Mouse (Mus musculus) heart, adult 2 months (tissue): ENCODE measurements at regions not wholly inside any gene's neighbourhood (a gene's known extent, or its start where the extent isn't known, plus 50 kb on each side); places are given as distances from the start of the nearest gene placed in this dataset.
A peak's percentile ranks its signal among the peaks of the same experiment; 100 is the strongest.

ENCODE experiments used
- DNase-seq, 2 experiments: peaks; one replicate each; pipeline ENCODE4 v3.0.0; 2021
- H3K27ac ChIP-seq: fragments of 200-600 bp; 2 replicates; pipeline ENCODE4 v1.8.1; 2022
- H3K27me3 ChIP-seq: fragments of 200-500 bp; 2 replicates; pipeline ENCODE4 v1.6.1; 2012; ENCODE audit warnings: mild to moderate bottlenecking, low read length, inconsistent platforms, mixed read lengths; ENCODE audit not compliant: control insufficient read depth, insufficient read depth
- H3K36me3 ChIP-seq: fragments of 200-500 bp; 2 replicates; pipeline ENCODE4 v1.6.1; 2012; ENCODE audit warnings: low read length, inconsistent platforms; ENCODE audit not compliant: control insufficient read depth, insufficient read depth
- H3K4me1 ChIP-seq: fragments of 200-500 bp; 2 replicates; pipeline ENCODE4 v1.6.1; 2011; ENCODE audit warnings: low read length; ENCODE audit not compliant: control insufficient read depth, insufficient read depth
- H3K4me3 ChIP-seq: fragments of 200-600 bp; 2 replicates; pipeline ENCODE4 v1.8.1; 2022
- H3K79me2 ChIP-seq: fragments of 200-500 bp; replicated peaks from 2 replicates; pipeline ENCODE4 v1.6.1; 2012; ENCODE audit warnings: mild to moderate bottlenecking, inconsistent platforms, low read length, moderate library complexity, mixed read lengths; ENCODE audit not compliant: control insufficient read depth, insufficient read depth
- H3K9ac ChIP-seq: fragments of 200-500 bp; 2 replicates; pipeline ENCODE4 v1.6.1; 2012; ENCODE audit warnings: low read depth, mild to moderate bottlenecking, control low read depth, inconsistent platforms, low read length, mixed read lengths
- CTCF ChIP-seq: fragments of 200-600 bp; IDR thresholded peaks from 2 replicates; pipeline ENCODE4 v1.8.1; 2022; ENCODE audit warnings: antibody characterized with exemption, mild to moderate bottlenecking, moderate library complexity
- EP300 ChIP-seq: fragments of 200-500 bp; IDR thresholded peaks from 2 replicates; pipeline ENCODE4 v1.6.1; 2011; ENCODE audit warnings: low read depth, low read length, control low read depth; ENCODE audit not compliant: insufficient read depth
- POLR2A ChIP-seq: fragments of 200-500 bp; IDR thresholded peaks from 2 replicates; pipeline ENCODE4 v1.6.1; 2011; ENCODE audit warnings: mild to moderate bottlenecking, low read depth, low read length, control low read depth; ENCODE audit not compliant: insufficient read depth
- WGBS: fragments of 180-500 bp; shearing (Covaris S2); methylation state at CpG from one replicate; pipeline ENCODE4 v1.1.7; 2018; 5-methylcytosine and 5-hydroxymethylcytosine counted together
- intact Hi-C: fragments of 180-260 bp; cut with DNase I; formaldehyde crosslinking; loops from one replicate; pipeline ENCODE4 v1.15.1; 2025

- Histone ChIP-seq H3K4me1 (peaks cover 1% of the 10 kb centered on the region), H3K27me3 (no peaks in the 10 kb centered on the region), H3K27ac (no peak overlapping the region), H3K36me3 (peaks cover 3% of the 10 kb centered on the region; the same call in 1 of the 2 replicates), H3K9ac (no peak overlapping the region), H3K79me2 (no peaks in the 10 kb centered on the region), H3K4me3 (no peak overlapping the region)
- TF ChIP-seq EP300 (no peak), POLR2A (no peak), CTCF (no peak)
- DNase-seq: no peak
- intact Hi-C loops: loop anchor here (5.0 to 10.0 kb wide), 3 partner anchors 120 to 788 kb away; no protein-coding TSS in a partner anchor
- 61% methylated on average over 9 of the region's 9 CpGs for WGBS
Observed at GRCm38 (mm10) chr5:45282207-45282930, 167.7 kb downstream of the Qdpr start.

GRCm38 (mm10) chr5:45278571-45278970 lies 171.5 kb downstream of the Qdpr start:
- H3K4me3 ChIP-seq: peak overlapping the region; percentile 26; the same call in 1 of the 2 replicates
- H3K4me1 ChIP-seq: peaks cover 1% of the 10 kb centered on the region; the same call in 1 of the 2 replicates
- 2% methylated on average over 9 of the region's 9 CpGs for WGBS
- no peaks in the 10 kb centered on the region for H3K36me3 ChIP-seq
- no peak overlapping the region for H3K27ac ChIP-seq
- H3K79me2 ChIP-seq: no peaks in the 10 kb centered on the region
- intact Hi-C loops: loop anchor here (5.0 kb wide), 1 partner anchor 996 kb away; no protein-coding TSS in a partner anchor
- no peak overlapping the region; the same call in 1 of the 2 replicates for H3K9ac ChIP-seq
- H3K27me3 ChIP-seq: no peaks in the 10 kb centered on the region
- DNase-seq: peak; percentile 51 to 59
- TF ChIP-seq CTCF: peak; percentile 82
- 0 out of 2 replicates have a peak, but pooled peaks have one; percentile 47 for TF ChIP-seq EP300
- TF ChIP-seq POLR2A: no peak

- Histone ChIP-seq H3K4me3 (peak overlapping the region; percentile 26; the same call in 1 of the 2 replicates), H3K27me3 (no peaks in the 10 kb centered on the region), H3K36me3 (no peaks in the 10 kb centered on the region), H3K79me2 (no peaks in the 10 kb centered on the region), H3K4me1 (peaks cover 1% of the 10 kb centered on the region; the same call in 1 of the 2 replicates), H3K27ac (no peak overlapping the region; the same call in 1 of the 2 replicates), H3K9ac (peak overlapping the region; percentile 51; the same call in 1 of the 2 replicates)
- TF ChIP-seq EP300 (no peak), POLR2A (no peak), CTCF (no peak)
- WGBS: 3% methylated on average over 10 of the region's 10 CpGs
- DNase-seq: no peak
- intact Hi-C loops: loop anchor here (5.0 kb wide), 1 partner anchor 996 kb away; no protein-coding TSS in a partner anchor
Observed at GRCm38 (mm10) chr5:45278005-45278432, 172.0 kb downstream of the Qdpr start.

GRCm38 (mm10) chr5:45270679-45271078 lies 179.4 kb downstream of the Qdpr start:
- no peak for DNase-seq
- TF ChIP-seq CTCF (no peak), POLR2A (no peak), EP300 (no peak)
- intact Hi-C loops: no loop called here
- Histone ChIP-seq H3K36me3 (no peaks in the 10 kb centered on the region), H3K27me3 (no peaks in the 10 kb centered on the region), H3K27ac (no peak overlapping the region), H3K9ac (no peak overlapping the region), H3K79me2 (no peaks in the 10 kb centered on the region), H3K4me3 (no peak overlapping the region), H3K4me1 (no peaks in the 10 kb centered on the region)
- WGBS: 70% methylated on average over 3 of the region's 3 CpGs

- intact Hi-C loops: no loop called here
- no peaks in the 10 kb centered on the region for H3K27me3 ChIP-seq
- H3K4me3 ChIP-seq: no peak overlapping the region
- H3K36me3 ChIP-seq: no peaks in the 10 kb centered on the region
- 84% methylated on average over 5 of the region's 5 CpGs for WGBS
- no peaks in the 10 kb centered on the region for H3K79me2 ChIP-seq
- DNase-seq: no peak
- no peaks in the 10 kb centered on the region for H3K4me1 ChIP-seq
- TF ChIP-seq POLR2A: no peak
- no peak for TF ChIP-seq EP300
- no peak for TF ChIP-seq CTCF
- H3K27ac ChIP-seq: no peak overlapping the region
- no peak overlapping the region for H3K9ac ChIP-seq
Observed at GRCm38 (mm10) chr5:45269391-45269790, 180.6 kb downstream of the Qdpr start.

GRCm38 (mm10) chr5:45266914-45267313 lies 183.1 kb downstream of the Qdpr start:
- no peak for DNase-seq
- WGBS: 52% methylated on average over 5 of the region's 5 CpGs
- no peaks in the 10 kb centered on the region for H3K36me3 ChIP-seq
- H3K27ac ChIP-seq: no peak overlapping the region
- H3K9ac ChIP-seq: no peak overlapping the region
- intact Hi-C loops: no loop called here
- H3K27me3 ChIP-seq: no peaks in the 10 kb centered on the region
- no peak for TF ChIP-seq CTCF
- TF ChIP-seq POLR2A: no peak
- no peak for TF ChIP-seq EP300
- H3K79me2 ChIP-seq: no peaks in the 10 kb centered on the region
- no peak overlapping the region for H3K4me3 ChIP-seq
- H3K4me1 ChIP-seq: no peaks in the 10 kb centered on the region
